Mouse (Mus musculus) midbrain, embryonic 11.5 days (tissue): ENCODE results near the gene Hfe. TPM values are rescaled to one million over a fixed set of nuclear protein-coding genes. Genes with fewer than 3 reads are reported as not detected.
A peak's percentile ranks its signal among the peaks of the same experiment; 100 is the strongest.

Source experiments
- ATAC-seq: fragments of 200-750 bp; cut with Nextera tagmentation; 2 replicates; pipeline ENCODE4 v1.8.0; 2017; ENCODE audit warnings: moderate TSS enrichment, moderate library complexity; ENCODE audit not compliant: low FRiP score
- DNase-seq: peaks from one replicate; pipeline ENCODE4 v3.0.0; 2015; ENCODE audit warnings: low spot score; ENCODE audit errors: missing footprints
- H3K27ac ChIP-seq: fragments of 300-500 bp; sonication (generic); 2 replicates; pipeline ENCODE4 v1.5.1; 2014; ENCODE audit warnings: low read depth, low read length
- H3K27me3 ChIP-seq: fragments of 300-500 bp; sonication (generic); 2 replicates; pipeline ENCODE4 v1.6.1; 2014; ENCODE audit warnings: mild to moderate bottlenecking, low read length, moderate library complexity, mixed read lengths; ENCODE audit not compliant: control insufficient read depth, insufficient read depth
- H3K36me3 ChIP-seq: fragments of 300-500 bp; sonication (generic); 2 replicates; pipeline ENCODE4 v1.6.1; 2014; ENCODE audit warnings: mild to moderate bottlenecking, low read length, moderate library complexity, mixed read lengths; ENCODE audit not compliant: control insufficient read depth, insufficient read depth
- H3K4me1 ChIP-seq: fragments of 300-500 bp; sonication (generic); 2 replicates; pipeline ENCODE4 v1.6.1; 2014; ENCODE audit warnings: low read length; ENCODE audit not compliant: control insufficient read depth, insufficient read depth
- H3K4me2 ChIP-seq: fragments of 300-500 bp; sonication (generic); 2 replicates; pipeline ENCODE4 v1.6.1; 2014; ENCODE audit warnings: mild to moderate bottlenecking, moderate library complexity
- H3K4me3 ChIP-seq: fragments of 300-500 bp; sonication (generic); 2 replicates; pipeline ENCODE4 v1.5.1; 2014; ENCODE audit warnings: low read depth, low read length
- H3K9ac ChIP-seq: fragments of 300-500 bp; sonication (generic); 2 replicates; pipeline ENCODE4 v1.6.1; 2014; ENCODE audit warnings: low read length
- H3K9me3 ChIP-seq: fragments of 300-500 bp; sonication (generic); 2 replicates; pipeline ENCODE4 v1.6.1; 2016; ENCODE audit warnings: low read length; ENCODE audit not compliant: control insufficient read depth
- WGBS: fragments of 180-500 bp; shearing (Covaris S2); extraction: QIAGEN DNeasy Blood & Tissue Kit; methylation state at CpG from one replicate; pipeline ENCODE4 v1.1.7; 2014; 5-methylcytosine and 5-hydroxymethylcytosine counted together
- polyA plus RNA-seq: library from polyadenylated mRNA; unstranded; fragments of >200 nt; fragmentation: Nextera tagmentation; extraction: Ambion mirVana; gene quantifications from 2 replicates; pipeline ENCODE4 v1.2.1, GENCODE M21; 2014

Hfe gene
- 2.7 and 3.3 TPM in 2 replicates for polyA plus RNA-seq

DNA sequence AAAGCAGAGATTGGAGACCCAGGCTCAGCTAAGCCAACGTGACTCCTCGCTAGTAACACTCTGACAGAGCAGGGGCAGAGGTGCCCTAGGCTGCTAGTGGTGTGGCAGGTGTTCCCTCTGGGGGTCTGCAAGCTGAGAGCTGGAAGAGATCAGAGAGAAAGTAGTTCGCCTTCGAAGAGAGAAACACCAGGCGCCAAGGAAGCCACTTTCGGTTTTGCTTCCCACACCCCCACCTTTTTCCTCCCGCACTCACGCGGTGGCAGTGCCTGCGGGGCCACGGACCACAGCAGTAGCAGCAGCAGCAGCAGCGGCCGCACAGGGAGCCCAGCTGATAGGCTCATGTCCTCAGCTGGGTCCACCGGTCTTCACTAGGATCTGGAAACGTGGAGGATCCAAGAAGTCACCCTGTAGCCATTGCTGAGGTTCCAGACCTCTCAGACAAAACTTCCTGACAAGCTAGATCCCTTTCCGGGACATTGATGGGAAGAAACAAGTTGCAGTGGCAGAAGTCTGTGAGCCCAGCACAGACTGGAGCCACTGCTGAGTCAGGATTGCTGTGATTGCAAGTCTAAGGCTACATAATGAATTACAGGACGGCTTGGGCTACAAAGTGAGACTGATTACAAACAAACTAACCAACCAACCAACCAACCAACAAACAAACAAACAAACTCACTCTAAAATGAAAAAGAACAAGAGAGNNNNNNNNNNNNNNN is at the start of gene Hfe:
Gene Hfe, minus strand, starts transcription at position 481 of the 716 bp plus-strand sequence.
- no peaks in the 10 kb centered on the region for H3K9me3 ChIP-seq

GRCm38 (mm10) chr13:23759916-23760239 is 49.2 kb upstream of the Hfe start:
- WGBS: 79% methylated on average over 1 of the region's 1 CpGs
- no peak for ATAC-seq
- H3K27ac ChIP-seq: no peak overlapping the region; the same call in 1 of the 2 replicates
- no peak for DNase-seq
- peak overlapping the region; percentile 82 for H3K4me2 ChIP-seq
- no peaks in the 10 kb centered on the region for H3K36me3 ChIP-seq
- peaks cover 26% of the 10 kb centered on the region for H3K4me1 ChIP-seq
- H3K27me3 ChIP-seq: no peaks in the 10 kb centered on the region
- peak overlapping the region; percentile 73; the same call in 1 of the 2 replicates for H3K9ac ChIP-seq
- H3K4me3 ChIP-seq: peak overlapping the region; percentile 37; the same call in 1 of the 2 replicates
- no peaks in the 10 kb centered on the region for H3K9me3 ChIP-seq

More for the DNA sequence above, at the start of gene Hfe:
- no peaks in the 10 kb centered on the region for H3K27me3 ChIP-seq
- H3K36me3 ChIP-seq: no peaks in the 10 kb centered on the region
- DNase-seq (peak; percentile 95), ATAC-seq (peak; percentile 78)
- peak within 1 kb of the TSS; percentile 51 for H3K4me2 ChIP-seq
- peak within 1 kb of the TSS; percentile 51 for H3K9ac ChIP-seq
- H3K4me3 ChIP-seq: peak within 1 kb of the TSS; percentile 22
- WGBS: 9% methylated on average over 14 of the region's 17 CpGs
- H3K4me1 ChIP-seq: peaks cover 11% of the 10 kb centered on the region
- H3K27ac ChIP-seq: no peak within 1 kb of the TSS; the same call in 1 of the 2 replicates

GRCm38 (mm10) chr13:23759251-23759771 is 48.7 kb upstream of the Hfe start:
- Histone ChIP-seq H3K4me3 (no peak overlapping the region), H3K27me3 (no peaks in the 10 kb centered on the region), H3K9me3 (no peaks in the 10 kb centered on the region), H3K9ac (no peak overlapping the region), H3K4me2 (no peak overlapping the region), H3K27ac (no peak overlapping the region), H3K4me1 (peaks cover 24% of the 10 kb centered on the region), H3K36me3 (no peaks in the 10 kb centered on the region)
- DNase-seq (peak; percentile 90), ATAC-seq (no peak)
- WGBS: 85% methylated on average over 3 of the region's 3 CpGs

DNA sequence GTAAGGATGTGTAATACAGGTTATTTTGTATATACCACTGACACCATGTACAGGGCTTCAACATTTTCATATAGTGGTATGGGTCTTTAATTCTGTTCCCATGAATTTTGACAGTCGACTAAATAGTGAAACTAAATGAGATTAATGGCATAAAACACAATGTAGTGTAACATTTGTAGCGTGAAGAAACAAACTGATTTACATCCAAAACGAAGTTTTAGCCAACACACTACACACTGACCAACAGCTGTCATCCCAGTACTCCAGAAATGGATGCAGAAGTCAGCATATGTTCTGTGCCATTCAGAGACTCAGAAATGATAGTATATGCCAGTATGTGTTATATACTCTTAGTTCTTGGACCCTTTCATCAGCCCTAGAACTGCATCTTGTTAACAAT is 47.3 kb upstream of the Hfe start:
- WGBS: 52% methylated on average over 3 of the region's 3 CpGs
- Histone ChIP-seq H3K4me3 (no peak overlapping the region), H3K4me2 (peak overlapping the region; percentile 45; the same call in 1 of the 2 replicates), H3K4me1 (peaks cover 18% of the 10 kb centered on the region), H3K27me3 (no peaks in the 10 kb centered on the region), H3K9me3 (no peaks in the 10 kb centered on the region), H3K27ac (no peak overlapping the region), H3K36me3 (no peaks in the 10 kb centered on the region), H3K9ac (no peak overlapping the region)
- DNase-seq (peak; percentile 87), ATAC-seq (no peak)

- ATAC-seq (no peak; the same call in 1 of the 2 replicates), DNase-seq (peak; percentile 96)
- Histone ChIP-seq H3K4me2 (peak overlapping the region; percentile 45), H3K27me3 (no peaks in the 10 kb centered on the region), H3K27ac (peak overlapping the region; percentile 70), H3K36me3 (no peaks in the 10 kb centered on the region), H3K9ac (peak overlapping the region; percentile 71), H3K4me3 (peak overlapping the region; percentile 19), H3K9me3 (no peaks in the 10 kb centered on the region), H3K4me1 (peaks cover 20% of the 10 kb centered on the region)
- 2% methylated on average over 13 of the region's 23 CpGs for WGBS
These were observed 46.6 kb upstream of the Hfe start for GRCm38 (mm10) chr13:23757211-23757773.

DNA sequence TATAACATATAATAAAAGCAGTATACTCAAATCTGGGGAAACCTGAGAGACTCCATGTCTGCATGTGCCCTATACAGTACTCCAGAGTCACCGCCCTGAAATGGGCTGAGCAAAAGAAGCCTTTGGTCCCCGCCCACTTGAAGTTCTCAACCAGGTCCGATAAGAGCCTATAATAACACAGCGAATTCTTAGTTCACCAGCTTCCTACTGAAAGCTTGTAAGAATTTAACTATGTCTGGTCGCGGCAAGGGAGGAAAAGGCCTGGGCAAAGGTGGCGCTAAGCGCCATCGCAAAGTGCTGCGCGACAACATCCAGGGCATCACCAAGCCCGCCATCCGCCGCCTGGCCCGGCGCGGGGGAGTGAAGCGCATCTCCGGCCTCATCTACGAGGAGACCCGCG is 46.1 kb upstream of the Hfe start, which contains the start of gene Hist1h4b:
Gene Hist1h4b, plus strand, starts transcription at position 224 of the 400 bp plus-strand sequence.
- H3K27ac ChIP-seq: peak within 1 kb of the TSS; percentile 70
- ATAC-seq (peak; percentile 69), DNase-seq (peak; percentile 99)
- peak within 1 kb of the TSS; percentile 71 for H3K9ac ChIP-seq
- H3K27me3 ChIP-seq: no peaks in the 10 kb centered on the region
- H3K36me3 ChIP-seq: no peaks in the 10 kb centered on the region
- H3K4me3 ChIP-seq: peak within 1 kb of the TSS; percentile 19
- under 1% methylated on average over 11 of the region's 22 CpGs for WGBS
- no peaks in the 10 kb centered on the region for H3K9me3 ChIP-seq
- peak within 1 kb of the TSS; percentile 45 for H3K4me2 ChIP-seq
- peaks cover 20% of the 10 kb centered on the region for H3K4me1 ChIP-seq

GRCm38 (mm10) chr13:23755000-23755399 is 44.3 kb upstream of the Hfe start:
- DNase-seq (peak; percentile 47), ATAC-seq (no peak)
- Histone ChIP-seq H3K4me1 (peaks cover 13% of the 10 kb centered on the region), H3K36me3 (no peaks in the 10 kb centered on the region), H3K27me3 (no peaks in the 10 kb centered on the region), H3K9ac (no peak overlapping the region), H3K9me3 (no peaks in the 10 kb centered on the region), H3K4me3 (no peak overlapping the region), H3K4me2 (no peak overlapping the region), H3K27ac (no peak overlapping the region)

DNA sequence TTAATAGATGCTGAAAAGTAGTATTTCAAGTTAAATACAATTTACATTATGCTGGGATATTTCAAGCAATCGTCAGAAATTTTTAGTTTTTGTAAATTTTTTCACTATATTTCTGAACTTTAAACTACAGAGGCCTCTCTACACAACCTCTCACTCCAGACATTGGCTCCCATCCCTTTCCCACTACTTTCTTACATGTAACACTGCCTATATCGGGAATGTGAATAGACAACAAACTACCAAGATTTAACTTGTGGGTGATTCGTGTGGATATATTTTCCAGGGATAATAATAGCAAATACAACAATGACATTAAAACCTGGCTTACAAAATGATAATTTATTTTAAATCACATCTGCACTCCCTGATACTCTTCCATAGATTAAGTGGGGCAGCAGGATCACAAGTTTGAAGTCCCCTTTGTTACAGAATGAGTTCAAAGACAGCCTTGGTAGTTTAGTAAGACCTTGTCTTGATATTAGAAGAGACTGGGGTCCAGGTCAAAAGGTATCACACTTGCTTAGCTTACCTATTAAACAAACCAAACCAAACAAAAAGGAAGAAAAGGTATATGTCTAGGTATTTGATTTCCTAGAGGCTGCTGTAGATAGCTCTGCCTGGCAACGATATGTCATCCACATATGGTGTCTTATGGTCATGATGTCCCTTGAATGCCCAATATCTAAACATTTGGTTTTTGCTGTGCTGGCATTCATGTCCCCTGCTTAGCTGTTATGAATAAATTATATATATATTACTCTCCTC is 42.8 kb upstream of the Hfe start:
- no peaks in the 10 kb centered on the region for H3K27me3 ChIP-seq
- 56% methylated on average over 4 of the region's 4 CpGs for WGBS
- peak; percentile 91 for DNase-seq
- H3K4me1 ChIP-seq: peaks cover 10% of the 10 kb centered on the region
- H3K9ac ChIP-seq: no peak overlapping the region; the same call in 1 of the 2 replicates
- H3K36me3 ChIP-seq: no peaks in the 10 kb centered on the region
- no peak for ATAC-seq
- no peak overlapping the region for H3K4me3 ChIP-seq
- H3K9me3 ChIP-seq: no peaks in the 10 kb centered on the region
- H3K4me2 ChIP-seq: peak overlapping the region; percentile 53
- H3K27ac ChIP-seq: peak overlapping the region; percentile 76
